Mouse (Mus musculus) liver, postnatal 0 days (tissue): Measurements from ENCODE around the gene Prf1.

Experiments
- CTCF ChIP-seq: sonication (generic); IDR thresholded peaks from 2 replicates; pipeline ENCODE4 v1.5.1; 2016; ENCODE audit warnings: antibody characterized with exemption, low read depth
- EP300 ChIP-seq: IDR thresholded peaks from 2 replicates; pipeline ENCODE4 v1.6.1; 2016; ENCODE audit warnings: antibody characterized with exemption, low read depth, mild to moderate bottlenecking

GRCm38 (mm10) chr10:61345179-61345578 lies 47.5 kb downstream of the Prf1 start:
- TF ChIP-seq CTCF (no peak), EP300 (no peak)
